Mouse (Mus musculus) cerebellum, adult 2 months (tissue): ENCODE measurements around the gene Espn.

ENCODE experiments used
- CTCF ChIP-seq: fragments of 200-500 bp; IDR thresholded peaks from 2 replicates; pipeline ENCODE4 v1.5.1; 2011; ENCODE audit warnings: low read depth, mild to moderate bottlenecking, control low read depth, low read length, moderate library complexity, borderline replicate concordance; ENCODE audit not compliant: insufficient read depth
- POLR2A ChIP-seq: fragments of 200-500 bp; IDR thresholded peaks from 2 replicates; pipeline ENCODE4 v1.6.1; 2011; ENCODE audit warnings: low read length, control low read depth, borderline replicate concordance; ENCODE audit not compliant: insufficient read depth

GRCm38 (mm10) chr4:152146033-152146827 lies 5.9 kb downstream of the Espn start:
- TF ChIP-seq CTCF (no peak), POLR2A (no peak)
